Mouse (Mus musculus): Measurements from ENCODE around the gene St3gal3. TPM values are rescaled to one million over a fixed set of nuclear protein-coding genes. Genes with fewer than 3 reads are reported as not detected.
A peak's percentile ranks its signal among the peaks of the same experiment; 100 is the strongest.

St3gal3 gene
- polyA plus RNA-seq, 1 experiment from 2014 or later, result 10.8 TPM

- no peak overlapping the region for H3K27ac ChIP-seq
- WGBS, result 94% methylated on average over 7 of the region's 7 CpGs
- no peak for ATAC-seq (ENCODE audit: low FRiP score)
- no peak overlapping the region for H3K4me3 ChIP-seq
- peaks cover 100% of the 10 kb centered on the region for H3K36me3 ChIP-seq
- no peak overlapping the region for H3K4me2 ChIP-seq
- H3K9ac ChIP-seq, result no peak overlapping the region
- no peaks in the 10 kb centered on the region for H3K9me3 ChIP-seq
- no peaks in the 10 kb centered on the region for H3K27me3 ChIP-seq
- 0 out of 2 replicates have a peak, but pooled peaks cover 3% of the 10 kb centered on the region for H3K4me1 ChIP-seq (replicated peaks)
Observed at GRCm38 (mm10) chr4:118150804-118151203, 16.1 kb upstream of the St3gal3 start.

DNA sequence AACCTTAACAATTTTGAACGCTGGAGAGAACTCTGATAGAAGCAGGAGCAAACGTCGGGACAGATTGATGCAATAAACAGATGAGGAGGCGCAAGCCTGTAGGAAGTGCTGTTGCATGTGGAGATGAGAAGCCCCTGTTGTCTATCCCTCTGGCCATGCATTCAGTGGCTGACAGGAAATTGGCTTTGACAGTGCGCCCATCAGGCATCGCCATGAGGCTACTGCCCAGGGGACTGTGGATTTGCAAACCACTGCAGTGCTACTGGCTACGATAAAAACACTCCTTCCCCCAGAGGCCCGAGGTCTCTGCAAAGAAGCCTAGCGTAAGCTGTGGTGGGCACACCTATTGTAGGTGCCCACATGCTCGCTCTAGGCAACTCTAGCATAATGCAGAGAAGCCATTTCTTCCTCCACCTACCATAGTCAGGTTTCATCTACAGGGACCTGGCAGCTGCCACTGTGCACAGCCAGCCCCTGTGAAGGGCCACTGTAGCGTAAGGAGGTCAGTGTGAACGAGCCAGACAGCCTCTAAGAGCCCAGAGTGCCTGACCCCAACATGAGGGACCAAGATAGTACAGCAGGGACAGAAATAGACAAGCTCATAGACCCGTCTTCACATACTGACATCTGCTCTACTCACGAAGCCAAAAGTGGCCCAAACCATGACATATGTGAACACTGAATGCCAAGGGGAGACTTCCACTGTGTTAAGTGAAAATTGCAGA, 15.4 kb upstream of the St3gal3 start:
- H3K27ac ChIP-seq, result no peak overlapping the region
- no peak overlapping the region for H3K4me3 ChIP-seq
- H3K36me3 ChIP-seq, result peaks cover 100% of the 10 kb centered on the region
- no peaks in the 10 kb centered on the region for H3K9me3 ChIP-seq
- H3K4me2 ChIP-seq, result no peak overlapping the region
- H3K27me3 ChIP-seq, result no peaks in the 10 kb centered on the region
- no peak for ATAC-seq (ENCODE audit: low FRiP score)
- WGBS, result 92% methylated on average over 14 of the region's 14 CpGs
- H3K9ac ChIP-seq, result no peak overlapping the region
- 0 out of 2 replicates have a peak, but pooled peaks cover 3% of the 10 kb centered on the region for H3K4me1 ChIP-seq (replicated peaks)

- WGBS, result 92% methylated on average over 10 of the region's 10 CpGs
- Histone ChIP-seq H3K27ac (no peak overlapping the region), H3K4me2 (no peak overlapping the region), H3K4me1 (replicated peaks) (0 out of 2 replicates have a peak, but pooled peaks cover 3% of the 10 kb centered on the region), H3K9ac (no peak overlapping the region), H3K9me3 (no peaks in the 10 kb centered on the region), H3K4me3 (no peak overlapping the region), H3K27me3 (no peaks in the 10 kb centered on the region), H3K36me3 (peaks cover 100% of the 10 kb centered on the region)
- no peak for ATAC-seq (ENCODE audit: low FRiP score)
Observed at GRCm38 (mm10) chr4:118149055-118149576, 14.4 kb upstream of the St3gal3 start.

DNA sequence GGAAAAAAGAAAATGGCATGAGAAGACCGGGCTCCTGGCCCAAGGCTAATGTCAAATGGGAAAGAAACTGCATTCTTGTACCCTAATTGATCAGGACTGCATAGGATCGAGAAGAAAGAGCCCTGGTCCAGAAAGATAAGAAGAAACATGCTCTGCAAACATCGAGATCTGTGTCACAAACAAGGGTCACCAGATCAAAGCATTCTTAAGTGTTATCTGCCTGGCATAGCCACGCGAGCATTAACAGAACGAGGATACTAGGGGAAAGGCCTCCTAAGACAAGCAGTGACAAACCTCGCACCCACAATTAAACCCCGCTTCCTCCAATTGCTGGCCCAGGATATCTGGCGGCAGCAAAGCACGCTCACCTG, 13.6 kb upstream of the St3gal3 start:
- Histone ChIP-seq H3K27ac (0 out of 2 replicates have a peak overlapping the region, but pooled peaks have one; percentile 25), H3K4me3 (no peak overlapping the region), H3K36me3 (peaks cover 100% of the 10 kb centered on the region), H3K4me1 (replicated peaks) (0 out of 2 replicates have a peak, but pooled peaks cover 3% of the 10 kb centered on the region), H3K9ac (no peak overlapping the region), H3K4me2 (no peak overlapping the region), H3K27me3 (no peaks in the 10 kb centered on the region), H3K9me3 (no peaks in the 10 kb centered on the region)
- no peak for ATAC-seq (ENCODE audit: low FRiP score)
- 91% methylated on average over 10 of the region's 10 CpGs for WGBS

DNA sequence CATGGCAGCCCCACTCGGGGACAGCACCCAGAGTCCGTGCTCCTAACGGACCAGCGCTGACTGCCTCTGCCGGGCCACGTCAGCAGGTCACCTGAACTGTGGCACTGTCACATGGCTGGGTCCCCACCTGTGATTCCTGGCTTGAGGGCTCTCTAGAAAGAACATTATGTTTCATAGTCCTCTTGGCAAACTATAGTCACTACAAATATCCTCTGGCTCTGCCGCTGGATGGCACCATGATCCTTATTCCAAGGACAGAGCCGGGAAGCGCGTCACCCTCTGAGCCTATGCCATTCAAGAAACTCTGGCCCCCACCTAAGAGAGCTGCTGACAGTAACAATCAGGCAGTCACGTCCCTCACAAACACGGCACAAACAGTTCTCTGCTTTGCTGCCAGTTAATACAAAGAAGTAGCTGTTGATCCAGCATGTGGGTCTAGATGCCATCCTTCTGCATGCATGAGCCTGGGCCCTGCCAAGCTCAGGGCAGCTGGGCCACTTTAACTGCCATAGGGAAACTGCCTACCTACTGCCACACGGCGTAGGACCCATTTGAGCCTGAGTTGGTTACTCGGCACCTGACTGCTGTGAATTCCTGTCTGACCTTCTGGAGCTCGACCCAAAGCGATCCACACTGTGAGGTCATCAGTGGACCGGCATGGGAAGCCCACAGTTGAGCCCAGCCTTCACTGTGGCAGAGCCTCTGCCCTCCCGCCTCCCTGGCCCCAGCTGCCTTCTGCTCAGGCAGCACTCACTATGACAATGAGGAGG, 13.0 kb upstream of the St3gal3 start:
- 93% methylated on average over 19 of the region's 19 CpGs for WGBS
- H3K27ac ChIP-seq, result 0 out of 2 replicates have a peak overlapping the region, but pooled peaks have one; percentile 25

DNA sequence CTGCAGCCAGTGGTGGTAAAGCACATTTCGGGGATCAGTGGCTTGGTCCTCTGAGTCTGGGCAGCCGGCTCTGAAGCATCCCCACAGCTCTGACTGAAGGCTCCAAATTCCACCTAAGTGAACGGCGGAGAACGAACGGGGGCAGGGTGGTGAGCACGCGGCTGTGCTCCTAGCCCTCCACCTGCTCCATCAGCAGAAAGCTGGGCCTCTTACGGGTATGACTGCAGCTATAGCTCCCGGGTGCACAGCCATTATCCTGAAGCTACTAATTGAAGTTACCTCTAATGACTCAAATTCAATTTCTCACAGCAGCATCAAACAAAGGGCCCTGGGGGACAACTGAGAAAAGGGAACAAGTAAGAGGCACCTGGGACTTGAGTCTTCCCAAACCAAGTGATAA, 12.4 kb upstream of the St3gal3 start:
- no peak overlapping the region for H3K9ac ChIP-seq
- no peaks in the 10 kb centered on the region for H3K27me3 ChIP-seq
- 0 out of 2 replicates have a peak, but pooled peaks cover 3% of the 10 kb centered on the region for H3K4me1 ChIP-seq (replicated peaks)
- 0 out of 2 replicates have a peak overlapping the region, but pooled peaks have one; percentile 60 for H3K27ac ChIP-seq
- ATAC-seq (ENCODE audit: low FRiP score), result peak; percentile 58; the same call in 1 of the 2 replicates
- H3K36me3 ChIP-seq, result peaks cover 100% of the 10 kb centered on the region
- no peak overlapping the region for H3K4me2 ChIP-seq
- 77% methylated on average over 10 of the region's 10 CpGs for WGBS
- H3K4me3 ChIP-seq, result no peak overlapping the region
- H3K9me3 ChIP-seq, result no peaks in the 10 kb centered on the region

More for the DNA sequence above, 13.0 kb upstream of the St3gal3 start:
- Histone ChIP-seq H3K4me3 (no peak overlapping the region), H3K4me2 (no peak overlapping the region), H3K36me3 (peaks cover 100% of the 10 kb centered on the region), H3K9ac (no peak overlapping the region), H3K4me1 (replicated peaks) (0 out of 2 replicates have a peak, but pooled peaks cover 3% of the 10 kb centered on the region), H3K9me3 (no peaks in the 10 kb centered on the region), H3K27me3 (no peaks in the 10 kb centered on the region)
- ATAC-seq (ENCODE audit: low FRiP score), result no peak

GRCm38 (mm10) chr4:118144324-118144723, 9.6 kb upstream of the St3gal3 start:
- no peak overlapping the region for H3K4me3 ChIP-seq

GRCm38 (mm10) chr4:118143679-118144078, 9.0 kb upstream of the St3gal3 start:
- WGBS, result 93% methylated on average over 7 of the region's 7 CpGs

More at GRCm38 (mm10) chr4:118144324-118144723, 9.6 kb upstream of the St3gal3 start:
- H3K9me3 ChIP-seq, result no peaks in the 10 kb centered on the region
- H3K36me3 ChIP-seq, result peaks cover 94% of the 10 kb centered on the region
- WGBS, result 90% methylated on average over 9 of the region's 9 CpGs
- H3K27ac ChIP-seq, result no peak overlapping the region
- H3K9ac ChIP-seq, result no peak overlapping the region
- H3K4me1 ChIP-seq (replicated peaks), result 0 out of 2 replicates have a peak, but pooled peaks cover 3% of the 10 kb centered on the region
- no peak overlapping the region for H3K4me2 ChIP-seq
- no peaks in the 10 kb centered on the region for H3K27me3 ChIP-seq
- no peak for ATAC-seq (ENCODE audit: low FRiP score)

DNA sequence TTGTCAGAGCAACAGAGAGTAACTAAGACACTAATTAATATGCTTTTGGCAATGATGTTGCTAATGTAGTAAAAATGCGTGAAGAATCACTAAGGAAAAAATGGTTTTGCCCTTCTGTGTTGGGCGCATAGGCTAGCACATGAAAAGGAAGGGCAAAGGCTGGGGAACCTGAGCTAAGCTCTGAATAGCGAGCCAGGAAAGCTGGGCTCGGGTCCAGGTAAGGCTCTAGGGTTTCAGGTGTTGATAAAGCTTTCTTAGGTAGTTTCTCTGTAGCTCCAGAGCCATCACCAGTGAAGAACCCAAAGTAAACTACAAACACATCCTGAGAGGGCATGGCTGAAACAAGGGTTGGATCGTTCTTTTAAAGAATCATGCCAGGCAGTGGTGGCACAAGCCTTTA, 6.8 kb upstream of the St3gal3 start:
- H3K4me3 ChIP-seq, result no peak overlapping the region
- 91% methylated on average over 5 of the region's 5 CpGs for WGBS
- 0 out of 2 replicates have a peak, but pooled peaks cover 2% of the 10 kb centered on the region for H3K4me1 ChIP-seq (replicated peaks)
- H3K9ac ChIP-seq, result no peak overlapping the region
- H3K9me3 ChIP-seq, result no peaks in the 10 kb centered on the region
- no peak for ATAC-seq (ENCODE audit: low FRiP score)
- no peak overlapping the region for H3K4me2 ChIP-seq
- H3K27me3 ChIP-seq, result no peaks in the 10 kb centered on the region
- no peak overlapping the region for H3K27ac ChIP-seq
- peaks cover 90% of the 10 kb centered on the region for H3K36me3 ChIP-seq

More at GRCm38 (mm10) chr4:118143679-118144078, 9.0 kb upstream of the St3gal3 start:
- Histone ChIP-seq H3K9me3 (no peaks in the 10 kb centered on the region), H3K4me1 (replicated peaks) (0 out of 2 replicates have a peak, but pooled peaks cover 5% of the 10 kb centered on the region), H3K4me2 (no peak overlapping the region), H3K27ac (no peak overlapping the region), H3K4me3 (no peak overlapping the region), H3K9ac (no peak overlapping the region), H3K36me3 (peaks cover 91% of the 10 kb centered on the region), H3K27me3 (no peaks in the 10 kb centered on the region)
- no peak for ATAC-seq (ENCODE audit: low FRiP score)

GRCm38 (mm10) chr4:118138891-118139290, 4.2 kb upstream of the St3gal3 start:
- Histone ChIP-seq H3K36me3 (peaks cover 72% of the 10 kb centered on the region), H3K9me3 (no peaks in the 10 kb centered on the region), H3K9ac (no peak overlapping the region), H3K27ac (peak overlapping the region; percentile 35; the same call in 1 of the 2 replicates), H3K4me2 (no peak overlapping the region), H3K27me3 (no peaks in the 10 kb centered on the region), H3K4me1 (replicated peaks) (peaks cover 11% of the 10 kb centered on the region), H3K4me3 (no peak overlapping the region)
- WGBS, result 72% methylated on average over 5 of the region's 5 CpGs
- ATAC-seq (ENCODE audit: low FRiP score), result no peak

GRCm38 (mm10) chr4:118137857-118138256, 3.1 kb upstream of the St3gal3 start:
- no peaks in the 10 kb centered on the region for H3K27me3 ChIP-seq
- no peak overlapping the region for H3K4me2 ChIP-seq
- H3K36me3 ChIP-seq, result peaks cover 62% of the 10 kb centered on the region
- WGBS, result 82% methylated on average over 16 of the region's 16 CpGs
- H3K4me3 ChIP-seq, result no peak overlapping the region
- H3K9ac ChIP-seq, result no peak overlapping the region
- no peak for ATAC-seq (ENCODE audit: low FRiP score)
- H3K27ac ChIP-seq, result no peak overlapping the region
- no peaks in the 10 kb centered on the region for H3K9me3 ChIP-seq
- H3K4me1 ChIP-seq (replicated peaks), result peaks cover 21% of the 10 kb centered on the region

DNA sequence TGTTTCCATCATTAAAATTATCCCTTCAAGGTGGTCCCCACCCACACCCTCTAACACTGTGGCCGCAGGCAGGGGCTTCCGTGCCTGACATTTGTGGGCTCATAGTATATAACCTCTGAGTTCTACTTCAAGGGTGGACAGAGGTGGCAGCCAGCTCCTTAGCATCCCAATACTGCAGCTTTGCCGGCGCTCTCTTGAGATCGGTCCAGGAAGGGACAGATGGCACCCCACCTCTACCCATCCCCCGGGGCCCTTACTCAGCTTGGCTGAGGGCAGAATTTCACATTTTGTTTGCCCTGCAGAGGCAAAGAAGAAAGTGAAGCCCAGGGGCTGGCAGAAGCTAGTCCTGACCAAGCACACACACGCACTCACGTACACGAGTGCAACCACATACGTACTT, 2.6 kb upstream of the St3gal3 start:
- Histone ChIP-seq H3K27me3 (no peaks in the 10 kb centered on the region), H3K9me3 (no peaks in the 10 kb centered on the region), H3K9ac (no peak overlapping the region), H3K4me3 (no peak overlapping the region), H3K4me1 (replicated peaks) (peaks cover 27% of the 10 kb centered on the region), H3K27ac (no peak overlapping the region), H3K36me3 (peaks cover 56% of the 10 kb centered on the region), H3K4me2 (no peak overlapping the region)
- WGBS, result 89% methylated on average over 10 of the region's 10 CpGs
- no peak for ATAC-seq (ENCODE audit: low FRiP score)
